Mouse (Mus musculus): ENCODE results near the gene Vipr2. TPM values are rescaled to one million over a fixed set of nuclear protein-coding genes. Genes with fewer than 3 reads are reported as not detected.
A peak's percentile ranks its signal among the peaks of the same experiment; 100 is the strongest.

Vipr2 gene
- polyA plus RNA-seq, 1 experiment: 0.31 TPM

- Histone ChIP-seq H3ac (ENCODE audit: control insufficient read depth, insufficient read length) (no peak overlapping the region), H3K36me3 (ENCODE audit: control insufficient read depth, insufficient read depth) (no peaks in the 10 kb centered on the region), H3K27me3 (ENCODE audit: control insufficient read depth, insufficient read depth, insufficient read length) (no peaks in the 10 kb centered on the region), H3K4me2 (ENCODE audit: low read depth) (no peak overlapping the region), H3K4me3 (no peak overlapping the region), H3K79me2 (ENCODE audit: control insufficient read depth, insufficient read depth) (no peaks in the 10 kb centered on the region)
- TF ChIP-seq USF1 (IDR thresholded peaks at IDR 0.05; ENCODE audit: low read depth) (no peak), CEBPB (IDR thresholded peaks at IDR 0.05; ENCODE audit: insufficient read depth, poor library complexity, severe bottlenecking) (no peak), E2F4 (IDR thresholded peaks at IDR 0.05; ENCODE audit: insufficient read depth) (no peak), POLR2AphosphoS2 (IDR thresholded peaks at IDR 0.05; ENCODE audit: insufficient read length, low read depth) (no peak), POLR2A (IDR thresholded peaks at IDR 0.05; ENCODE audit: insufficient read length, low read depth) (no peak), TCF3 (IDR thresholded peaks at IDR 0.05; ENCODE audit: insufficient read length, low read depth) (no peak), REST (IDR thresholded peaks at IDR 0.05; ENCODE audit: insufficient read depth, insufficient read length) (no peak)
Observed at GRCm38 (mm10) chr12:116119001-116119400, 41.5 kb downstream of the Vipr2 start.

GRCm38 (mm10) chr12:116123786-116124185, 46.3 kb downstream of the Vipr2 start:
- H3K79me2 ChIP-seq (ENCODE audit: control insufficient read depth, insufficient read depth): no peaks in the 10 kb centered on the region
- H3K4me2 ChIP-seq (ENCODE audit: low read depth): no peak overlapping the region
- no peak overlapping the region for H3K4me3 ChIP-seq
- TF ChIP-seq E2F4 (IDR thresholded peaks at IDR 0.05; ENCODE audit: insufficient read depth) (no peak), TCF12 (IDR thresholded peaks at IDR 0.05; ENCODE audit: insufficient read depth, poor library complexity, severe bottlenecking) (no peak), MYOG (IDR thresholded peaks at IDR 0.05; ENCODE audit: control insufficient read depth in 1 of 3, insufficient read depth in 1 of 3, insufficient read length in 2 of 3, low read depth in 2 of 3) (no peak), TCF3 (IDR thresholded peaks at IDR 0.05; ENCODE audit: insufficient read length, low read depth) (no peak), POLR2A (IDR thresholded peaks at IDR 0.05; ENCODE audit: insufficient read length, low read depth) (no peak), REST (IDR thresholded peaks at IDR 0.05; ENCODE audit: insufficient read depth, insufficient read length) (no peak), USF1 (IDR thresholded peaks at IDR 0.05; ENCODE audit: low read depth) (no peak), POLR2AphosphoS2 (IDR thresholded peaks at IDR 0.05; ENCODE audit: insufficient read length, low read depth) (no peak), MAX (IDR thresholded peaks at IDR 0.05; ENCODE audit: low read depth) (no peak), MYOD1 (IDR thresholded peaks at IDR 0.05; ENCODE audit: control insufficient read depth in 1 of 3, insufficient read length in 2 of 3, low read depth in 2 of 3) (no peak), SRF (IDR thresholded peaks at IDR 0.05; ENCODE audit: control insufficient read depth, insufficient read length, low read depth) (no peak), CEBPB (IDR thresholded peaks at IDR 0.05; ENCODE audit: insufficient read depth, poor library complexity, severe bottlenecking) (no peak)
- H3K27me3 ChIP-seq (ENCODE audit: control insufficient read depth, insufficient read depth, insufficient read length): no peaks in the 10 kb centered on the region
- H3K36me3 ChIP-seq (ENCODE audit: control insufficient read depth, insufficient read depth): no peaks in the 10 kb centered on the region
- no peak overlapping the region for H3ac ChIP-seq (ENCODE audit: control insufficient read depth, insufficient read length)

DNA sequence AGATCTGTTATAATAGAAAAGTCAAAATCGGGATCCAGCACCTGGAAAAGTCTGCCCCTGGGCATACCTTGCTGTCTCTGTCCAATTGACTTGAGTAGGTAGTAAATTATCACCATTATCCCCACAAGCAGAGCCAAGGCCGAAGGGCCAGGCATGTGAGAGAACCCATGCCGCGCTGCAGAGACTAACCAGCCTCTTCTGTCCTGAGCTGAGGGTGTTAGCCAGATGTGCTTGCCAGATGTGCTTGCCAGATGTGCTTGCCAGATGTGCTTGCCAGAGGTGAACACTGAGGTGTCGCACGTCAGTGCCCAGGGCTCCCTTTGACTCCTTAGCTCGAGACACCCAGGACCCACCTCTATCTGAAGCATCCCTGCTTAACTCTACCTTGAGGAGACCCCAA, 53.4 kb downstream of the Vipr2 start:
- no peaks in the 10 kb centered on the region for H3K27me3 ChIP-seq (ENCODE audit: control insufficient read depth, insufficient read depth, insufficient read length)
- no peaks in the 10 kb centered on the region for H3K79me2 ChIP-seq (ENCODE audit: control insufficient read depth, insufficient read depth)
- TF ChIP-seq MAX (IDR thresholded peaks at IDR 0.05; ENCODE audit: low read depth) (no peak), POLR2AphosphoS2 (IDR thresholded peaks at IDR 0.05; ENCODE audit: insufficient read length, low read depth) (no peak), POLR2A (IDR thresholded peaks at IDR 0.05; ENCODE audit: insufficient read length, low read depth) (no peak), TCF12 (IDR thresholded peaks at IDR 0.05; ENCODE audit: insufficient read depth, poor library complexity, severe bottlenecking) (no peak)
- H3ac ChIP-seq (ENCODE audit: control insufficient read depth, insufficient read length): no peak overlapping the region
- H3K36me3 ChIP-seq (ENCODE audit: control insufficient read depth, insufficient read depth): no peaks in the 10 kb centered on the region
- no peak overlapping the region for H3K4me3 ChIP-seq
- no peak overlapping the region for H3K4me2 ChIP-seq (ENCODE audit: low read depth)

GRCm38 (mm10) chr12:116132909-116133308, 55.4 kb downstream of the Vipr2 start:
- TF ChIP-seq E2F4 (IDR thresholded peaks at IDR 0.05; ENCODE audit: insufficient read depth): no peak
- TF ChIP-seq MYOG (IDR thresholded peaks at IDR 0.05; ENCODE audit: control insufficient read depth in 1 of 3, insufficient read depth in 1 of 3, insufficient read length in 2 of 3, low read depth in 2 of 3): no peak
- TF ChIP-seq REST (IDR thresholded peaks at IDR 0.05; ENCODE audit: insufficient read depth, insufficient read length): no peak
- peak; percentile 25 for TF ChIP-seq USF1 (IDR thresholded peaks at IDR 0.05; ENCODE audit: low read depth)
- Histone ChIP-seq H3K4me2 (ENCODE audit: low read depth) (no peak overlapping the region), H3K79me2 (ENCODE audit: control insufficient read depth, insufficient read depth) (no peaks in the 10 kb centered on the region), H3ac (ENCODE audit: control insufficient read depth, insufficient read length) (no peak overlapping the region), H3K4me3 (no peak overlapping the region), H3K27me3 (ENCODE audit: control insufficient read depth, insufficient read depth, insufficient read length) (no peaks in the 10 kb centered on the region), H3K36me3 (ENCODE audit: control insufficient read depth, insufficient read depth) (no peaks in the 10 kb centered on the region)

DNA sequence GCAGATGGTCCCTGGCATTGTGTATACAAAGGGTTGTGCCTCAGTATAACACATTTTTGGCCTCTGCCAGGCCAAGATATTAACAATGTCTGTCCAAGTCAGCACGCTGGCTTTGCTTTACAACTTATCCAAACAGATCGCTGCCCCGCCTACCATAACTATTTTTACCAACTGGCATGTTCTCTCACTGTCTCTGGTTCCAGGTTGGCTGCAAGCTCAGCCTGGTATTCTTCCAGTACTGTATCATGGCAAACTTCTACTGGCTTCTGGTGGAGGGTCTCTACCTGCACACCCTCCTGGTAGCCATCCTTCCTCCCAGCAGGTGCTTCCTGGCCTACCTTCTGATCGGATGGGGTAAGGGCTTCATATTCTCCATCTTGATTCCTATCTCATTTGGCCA, 58.4 kb downstream of the Vipr2 start:
- H3K79me2 ChIP-seq (ENCODE audit: control insufficient read depth, insufficient read depth): no peaks in the 10 kb centered on the region
- no peaks in the 10 kb centered on the region for H3K36me3 ChIP-seq (ENCODE audit: control insufficient read depth, insufficient read depth)
- TF ChIP-seq POLR2A (IDR thresholded peaks at IDR 0.05; ENCODE audit: insufficient read length, low read depth) (no peak), TCF12 (IDR thresholded peaks at IDR 0.05; ENCODE audit: insufficient read depth, poor library complexity, severe bottlenecking) (no peak), REST (IDR thresholded peaks at IDR 0.05; ENCODE audit: insufficient read depth, insufficient read length) (no peak), MYOG (IDR thresholded peaks at IDR 0.05; ENCODE audit: control insufficient read depth in 1 of 3, insufficient read depth in 1 of 3, insufficient read length in 2 of 3, low read depth in 2 of 3) (no peak), E2F4 (IDR thresholded peaks at IDR 0.05; ENCODE audit: insufficient read depth) (no peak), SRF (IDR thresholded peaks at IDR 0.05; ENCODE audit: control insufficient read depth, insufficient read length, low read depth) (no peak), POLR2AphosphoS2 (IDR thresholded peaks at IDR 0.05; ENCODE audit: insufficient read length, low read depth) (no peak), USF1 (IDR thresholded peaks at IDR 0.05; ENCODE audit: low read depth) (no peak), TCF3 (IDR thresholded peaks at IDR 0.05; ENCODE audit: insufficient read length, low read depth) (no peak), MYOD1 (IDR thresholded peaks at IDR 0.05; ENCODE audit: control insufficient read depth in 1 of 3, insufficient read length in 2 of 3, low read depth in 2 of 3) (no peak)
- H3K4me3 ChIP-seq: no peak overlapping the region
- no peak overlapping the region for H3K4me2 ChIP-seq (ENCODE audit: low read depth)
- no peak overlapping the region for H3ac ChIP-seq (ENCODE audit: control insufficient read depth, insufficient read length)
- H3K27me3 ChIP-seq (ENCODE audit: control insufficient read depth, insufficient read depth, insufficient read length): no peaks in the 10 kb centered on the region

Measured in myocyte (in vitro differentiated cells).